Mouse (Mus musculus) left cerebral cortex, adult 8-10 months (tissue): ENCODE data around the gene Irf3. TPM values are rescaled to one million over a fixed set of nuclear protein-coding genes. Genes with fewer than 3 reads are reported as not detected.
"Not testable (repeated sequence)": the region's sequence is repeated elsewhere in the genome, so short reads cannot be mapped to it uniquely, and the experiment has no call there.

Experiments used
- DNase-seq, 2 experiments: peaks; one replicate each; pipeline ENCODE4 v3.0.0; 2022; ENCODE audit warnings: low spot score in 2 of 2
- total RNA-seq, 4 experiments: library from RNA; stranded (reverse); gene quantifications; 2 replicates each; pipeline ENCODE4 v1.2.4; 2022

The Irf3 gene
- total RNA-seq, 4 experiments from 2014 or later, result 23.6 to 42.1 (median 32.8) TPM

DNA sequence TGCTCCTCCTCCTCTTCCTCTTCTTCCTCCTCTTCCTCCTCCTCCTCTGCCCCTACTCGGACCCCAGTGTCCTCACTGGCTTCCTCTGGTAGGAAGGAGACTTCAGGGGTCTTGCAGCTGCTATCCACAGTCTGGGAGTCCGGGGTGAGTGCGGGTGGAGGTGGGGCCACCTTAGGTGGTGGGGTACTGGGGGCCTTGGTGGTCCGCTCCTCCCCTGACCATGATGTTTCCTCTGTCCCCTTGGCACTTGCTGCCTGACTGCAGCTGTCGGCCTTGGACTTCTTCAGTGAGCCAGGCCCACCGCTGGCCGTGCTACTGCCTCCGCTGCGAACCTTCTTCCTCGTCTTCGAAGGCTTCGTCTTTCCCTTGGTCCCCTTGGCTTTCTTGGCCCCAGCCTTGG is 9.1 kb downstream of the Irf3 start:
- DNase-seq, result no peak

GRCm38 (mm10) chr7:45007141-45007540 is 9.7 kb downstream of the Irf3 start:
- no peak for DNase-seq

- no peak for DNase-seq
These were observed 10.4 kb downstream of the Irf3 start for GRCm38 (mm10) chr7:45007846-45008245.

DNA sequence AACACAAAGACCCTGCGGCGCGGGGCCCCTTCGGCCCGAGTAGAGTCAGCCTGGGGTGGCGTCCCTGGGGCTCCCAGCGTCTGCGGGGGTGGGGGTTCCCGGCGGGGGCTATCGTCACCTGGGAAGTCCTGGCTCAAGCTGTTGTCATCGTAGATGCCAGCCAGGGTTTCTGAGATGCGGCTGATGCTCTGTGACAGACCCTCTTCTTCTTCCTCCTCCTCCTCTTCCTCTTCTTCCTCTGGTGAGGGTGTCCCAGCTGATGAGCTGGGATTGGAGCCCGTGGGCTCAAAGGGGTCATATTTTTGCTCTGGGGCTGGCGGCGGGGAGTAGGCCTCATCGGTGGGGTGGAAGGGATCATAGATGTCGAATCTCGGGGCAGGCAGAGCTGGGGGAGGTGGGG is 11.0 kb downstream of the Irf3 start:
- no peak for DNase-seq

DNA sequence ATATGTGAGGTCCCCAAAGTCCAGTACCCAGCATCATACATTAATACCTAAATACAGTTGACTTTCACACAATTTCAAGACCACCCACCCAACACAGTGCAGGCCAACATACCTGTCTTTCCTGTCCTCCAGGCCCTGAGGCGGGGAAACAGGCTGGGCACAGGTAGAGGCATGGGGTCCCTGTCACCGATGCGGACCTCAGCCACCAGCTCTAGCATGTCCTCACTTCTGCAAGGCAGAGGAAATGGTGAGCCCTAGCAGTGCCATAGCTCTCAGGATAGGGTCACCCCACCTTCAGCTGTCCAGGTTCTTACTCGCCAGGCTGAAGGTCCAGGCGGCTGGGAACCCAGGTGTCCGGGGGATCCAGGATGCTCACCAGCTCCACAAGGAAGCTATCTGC is 14.6 kb downstream of the Irf3 start:
- no peak for DNase-seq

- DNase-seq, result no peak
These were observed 15.4 kb downstream of the Irf3 start for GRCm38 (mm10) chr7:45012824-45013223.

DNA sequence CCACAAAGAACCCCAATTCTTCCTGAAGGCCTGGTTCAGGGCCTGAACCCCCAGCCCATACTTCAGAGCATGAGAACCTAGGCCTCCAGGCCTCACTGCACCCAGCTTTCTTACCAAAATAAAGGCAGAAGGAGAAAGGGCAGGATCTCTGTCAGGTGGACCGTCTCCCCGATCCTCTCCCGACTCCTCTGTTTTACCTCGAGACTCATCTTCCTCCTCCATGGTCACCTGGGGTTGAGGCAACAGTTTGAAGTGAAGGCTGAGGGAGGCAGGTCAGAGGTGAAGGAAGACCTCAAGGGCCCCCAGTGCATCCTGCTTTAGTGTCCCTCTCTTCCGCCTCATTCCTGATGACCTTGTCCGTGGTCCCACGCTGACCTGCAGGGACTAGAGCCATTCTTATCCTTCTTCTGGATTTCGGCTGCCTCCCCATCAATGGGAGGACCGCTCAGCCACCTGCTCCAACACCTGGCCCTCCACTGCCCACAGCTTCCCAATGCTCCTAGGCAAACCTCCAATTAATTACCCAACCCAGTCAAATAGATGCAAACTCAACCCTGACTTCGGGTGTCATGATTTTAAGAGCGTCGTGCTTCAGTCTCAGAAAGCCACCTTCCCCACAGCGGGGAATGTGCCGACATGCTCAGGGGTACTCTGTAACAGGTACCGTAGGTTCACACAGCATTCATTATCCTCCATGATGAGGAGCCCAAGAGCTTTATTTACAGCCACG is 16.1 kb downstream of the Irf3 start:
- no peak for DNase-seq

- no peak for DNase-seq
These were observed 16.6 kb downstream of the Irf3 start for GRCm38 (mm10) chr7:45014096-45014451.

- DNase-seq, result no peak
These were observed 18.0 kb downstream of the Irf3 start for GRCm38 (mm10) chr7:45015344-45015956.

- DNase-seq, result peak; percentile 97 to 100
These were observed 18.6 kb downstream of the Irf3 start, which contains the start of gene Scaf1 for GRCm38 (mm10) chr7:45015957-45016612. Gene Scaf1, minus strand, starts transcription at chr7:45016363.

DNA sequence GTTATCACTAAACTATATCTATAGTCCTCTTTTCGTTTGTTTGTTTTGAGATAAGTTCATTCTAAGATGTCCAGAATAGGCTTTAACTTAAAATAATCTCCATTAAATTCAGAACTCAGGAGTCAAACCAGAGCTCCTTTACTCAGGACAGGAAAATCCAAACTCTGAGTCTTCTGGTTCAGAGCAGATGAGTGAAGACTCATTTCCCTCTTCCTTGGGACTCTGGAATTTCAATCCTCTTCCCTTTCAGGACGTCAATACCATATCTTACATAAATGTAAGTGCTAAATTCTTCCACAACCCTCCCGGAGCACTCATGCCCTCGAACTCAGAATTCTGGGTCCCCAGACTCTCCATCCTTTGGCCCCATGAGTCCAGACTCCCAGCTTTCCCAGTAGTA is 19.3 kb downstream of the Irf3 start:
- DNase-seq, result no peak

DNA sequence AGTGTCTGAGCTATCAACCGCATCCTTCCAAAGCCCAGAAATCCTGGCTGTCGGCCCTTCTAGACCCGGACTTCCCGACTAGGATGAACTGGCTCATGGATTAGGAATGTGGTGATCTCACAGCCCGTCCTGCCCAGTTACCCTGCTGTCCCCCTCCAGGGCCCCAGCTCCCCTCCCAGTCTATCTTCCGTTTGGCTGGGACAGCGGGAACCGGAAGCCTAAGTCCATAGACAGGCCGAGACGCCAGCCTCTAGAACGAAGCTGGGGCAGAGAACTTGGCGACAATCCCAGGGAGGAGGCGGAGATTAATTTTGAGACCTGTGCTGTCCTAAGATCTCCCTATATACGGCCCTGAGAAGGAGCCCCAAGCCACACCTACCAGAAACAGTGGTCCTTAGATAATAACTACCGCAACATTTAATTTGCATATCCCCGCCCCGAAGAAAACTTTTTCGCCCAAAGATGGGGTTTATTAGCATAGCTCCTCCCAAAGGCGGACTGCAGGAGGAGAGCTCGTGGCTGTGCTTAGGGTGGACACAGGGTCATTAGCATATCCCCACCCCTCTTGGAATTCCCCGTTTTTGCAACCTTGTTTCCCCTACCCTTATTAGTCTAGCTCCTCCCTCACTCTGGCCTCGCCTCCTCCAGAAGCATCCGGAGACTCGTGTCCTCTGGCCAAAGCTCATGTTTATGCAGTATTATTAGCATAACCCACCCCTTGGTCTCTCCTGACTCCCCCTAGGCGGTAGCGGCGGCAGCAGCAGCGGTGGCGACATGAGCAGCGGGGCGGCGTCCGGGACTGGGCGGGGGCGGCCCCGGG is 20.0 kb downstream of the Irf3 start, which contains the start of gene Rras:
Gene Rras (plus strand): TSS at position 720 of the 820 bp plus-strand sequence.
- DNase-seq, result peak; percentile 49 to 93

- DNase-seq, result no peak
These were observed 21.7 kb downstream of the Irf3 start for GRCm38 (mm10) chr7:45019031-45019571.

DNA sequence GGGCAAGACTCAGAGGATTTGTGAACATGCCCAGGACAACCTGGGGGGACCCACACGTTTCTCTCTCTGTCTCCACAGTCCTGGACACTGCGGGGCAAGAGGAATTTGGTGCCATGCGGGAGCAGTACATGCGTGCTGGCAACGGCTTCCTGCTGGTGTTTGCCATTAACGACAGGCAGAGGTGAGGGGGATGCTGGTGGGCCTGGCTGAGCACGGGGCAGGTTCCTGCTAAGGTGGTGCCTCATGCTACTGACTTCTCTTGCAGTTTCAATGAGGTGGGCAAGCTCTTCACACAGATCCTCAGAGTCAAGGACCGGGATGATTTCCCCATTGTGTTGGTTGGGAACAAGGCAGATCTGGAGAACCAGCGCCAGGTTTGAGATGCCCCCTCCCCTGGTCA is 22.8 kb downstream of the Irf3 start:
- DNase-seq, result no peak

GRCm38 (mm10) chr7:45023711-45024110 is 26.3 kb downstream of the Irf3 start:
- not testable (repeated sequence) for DNase-seq

DNA sequence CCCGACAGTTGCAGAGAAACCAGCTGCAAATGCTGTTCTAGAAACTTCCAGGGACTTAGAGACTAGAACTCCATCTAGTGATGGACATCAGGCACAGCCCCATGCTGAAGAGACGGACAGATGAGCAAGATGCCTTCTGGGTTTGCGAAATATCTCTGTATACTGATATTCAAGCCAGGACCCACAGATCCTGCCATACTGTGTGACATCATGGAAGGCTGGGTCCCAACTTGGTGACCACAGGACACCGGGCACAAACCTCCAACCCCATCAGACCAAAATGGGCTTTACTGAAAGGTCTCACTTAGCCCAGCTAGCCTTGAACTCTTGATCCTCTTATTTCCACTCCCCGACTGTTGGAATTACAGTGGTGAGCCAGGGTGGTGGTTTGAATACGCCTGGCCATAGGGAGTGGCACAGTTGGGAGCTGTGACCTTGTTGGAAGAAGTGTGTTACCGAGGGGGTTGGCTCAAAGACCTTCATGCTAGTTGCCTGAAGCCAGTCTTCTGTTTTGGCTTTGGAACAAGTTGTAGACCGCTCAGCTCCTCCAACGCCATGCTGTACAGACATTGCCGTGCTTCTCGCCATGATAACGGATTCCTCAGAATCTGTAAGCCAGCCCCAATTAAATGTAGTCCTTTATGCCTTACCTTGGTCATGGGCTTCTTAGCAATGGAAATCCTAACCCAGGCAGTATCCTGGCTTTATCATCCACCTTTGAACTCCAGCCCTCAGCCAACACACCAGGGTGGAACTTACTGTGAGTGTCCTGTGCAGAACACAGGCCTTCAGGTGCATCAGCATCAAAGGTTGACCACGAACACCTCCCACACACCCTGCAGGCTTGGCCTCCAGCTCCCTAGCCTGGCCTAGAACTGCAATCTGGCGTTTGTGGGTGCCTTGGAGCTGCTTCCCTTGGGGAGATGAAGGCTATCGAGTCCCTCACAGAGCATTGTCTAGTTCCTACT is 27.1 kb downstream of the Irf3 start:
- no peak for DNase-seq

DNA sequence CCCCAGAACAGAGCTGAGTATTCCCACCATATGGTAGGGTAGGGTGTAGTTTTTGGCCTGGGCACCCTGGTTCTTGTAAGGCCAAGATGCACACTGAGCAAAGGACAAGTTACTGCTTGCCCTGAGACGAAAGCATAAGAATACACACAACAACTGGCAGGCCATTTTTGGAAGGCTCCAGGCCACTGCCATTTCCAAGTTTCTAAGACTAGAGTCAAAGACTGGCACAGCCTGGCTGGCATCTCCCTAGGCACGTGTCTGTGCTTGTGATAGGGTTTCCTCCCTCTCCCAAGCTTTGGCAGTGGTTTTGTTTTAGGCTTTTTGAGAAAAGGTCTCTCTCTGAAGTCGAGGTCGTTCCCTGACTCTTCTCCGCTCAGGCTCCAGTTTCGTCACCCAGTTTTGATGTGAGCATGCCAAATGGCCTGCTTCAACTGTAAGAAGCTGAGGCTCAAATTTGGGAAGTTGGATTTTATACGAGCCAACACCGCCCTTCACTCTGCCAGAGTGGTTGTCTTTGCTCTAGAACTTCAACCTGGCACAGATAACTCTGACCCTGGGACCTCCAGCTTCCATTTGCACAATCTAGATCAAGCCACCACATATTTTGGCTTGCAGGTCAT is 28.3 kb downstream of the Irf3 start:
- no peak for DNase-seq

DNA sequence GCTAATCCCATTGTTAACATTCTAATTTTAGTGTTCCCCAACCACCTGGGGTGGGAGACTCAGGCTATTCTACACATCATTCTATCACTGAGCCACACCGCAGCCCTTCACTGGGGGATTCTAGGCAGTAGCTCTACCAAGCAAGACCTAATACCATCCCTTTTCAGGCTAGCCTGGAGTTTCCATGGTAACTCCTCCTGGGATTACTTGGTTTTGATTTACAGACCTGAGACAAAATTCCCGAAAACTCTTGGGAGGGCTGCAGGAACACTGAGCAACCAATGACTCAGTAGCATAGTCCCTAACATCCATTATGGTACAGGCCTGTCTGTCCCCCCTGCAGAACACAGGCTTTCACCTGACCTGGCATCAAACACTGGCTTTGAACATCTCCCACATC is 28.8 kb downstream of the Irf3 start:
- DNase-seq, result no peak

DNA sequence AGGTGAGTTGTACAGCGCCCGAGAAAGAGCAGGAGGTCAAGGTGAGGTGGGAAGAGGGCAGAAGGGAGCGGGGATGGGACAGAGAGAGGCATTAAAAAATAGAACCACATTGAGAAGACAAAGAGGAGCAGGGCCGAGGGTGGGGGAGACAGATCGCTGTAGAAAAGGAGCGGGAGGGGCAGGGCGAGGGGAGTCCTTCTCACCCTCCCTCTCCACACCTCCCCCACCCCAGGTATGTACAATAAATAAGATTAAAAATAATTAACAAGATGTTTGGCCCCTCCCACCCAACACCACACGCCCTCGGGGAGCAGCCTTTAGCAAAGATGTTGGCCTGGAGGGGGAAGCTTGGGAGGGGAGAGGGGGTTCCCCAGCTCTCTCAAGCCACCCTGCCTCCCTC is 30.3 kb downstream of the Irf3 start:
- DNase-seq, result no peak

- no peak for DNase-seq
These were observed 30.9 kb downstream of the Irf3 start for GRCm38 (mm10) chr7:45028351-45028750.
